Mouse (Mus musculus): ENCODE data around the gene Rp9. TPM values are rescaled to one million over a fixed set of nuclear protein-coding genes. Genes with fewer than 3 reads are reported as not detected.

Gene Rp9
- 10 to 100 TPM; 41.0 to 44.1 TPM for total RNA-seq (2021)

DNA sequence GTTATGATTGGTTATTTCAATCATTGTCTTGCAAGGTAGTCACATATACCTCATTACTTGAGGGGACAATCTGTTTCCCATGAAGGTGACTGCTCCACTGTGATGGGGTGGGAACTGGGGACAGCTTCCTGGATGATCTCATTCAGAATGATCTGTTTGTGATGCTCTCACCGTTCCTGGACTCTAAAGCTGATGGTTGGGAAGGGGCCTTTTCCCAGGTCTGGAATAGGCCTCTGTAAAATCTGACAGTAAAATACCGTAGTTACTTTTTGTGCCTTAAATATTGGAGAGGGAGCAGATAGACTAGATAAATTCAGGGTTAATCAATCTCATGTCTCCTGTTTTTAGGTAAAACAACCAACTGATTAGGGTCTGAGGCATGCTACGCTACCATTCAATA, at the start of gene Rp9:
TSS of gene Rp9 (minus strand) at position 101 of the 400 bp plus-strand sequence.
- intact Hi-C loops (cut with DNase I), result no loop called here
- no peak for DNase-seq (ENCODE audit: extremely low spot score in 1 of 2, low spot score in 2 of 2)

DNA sequence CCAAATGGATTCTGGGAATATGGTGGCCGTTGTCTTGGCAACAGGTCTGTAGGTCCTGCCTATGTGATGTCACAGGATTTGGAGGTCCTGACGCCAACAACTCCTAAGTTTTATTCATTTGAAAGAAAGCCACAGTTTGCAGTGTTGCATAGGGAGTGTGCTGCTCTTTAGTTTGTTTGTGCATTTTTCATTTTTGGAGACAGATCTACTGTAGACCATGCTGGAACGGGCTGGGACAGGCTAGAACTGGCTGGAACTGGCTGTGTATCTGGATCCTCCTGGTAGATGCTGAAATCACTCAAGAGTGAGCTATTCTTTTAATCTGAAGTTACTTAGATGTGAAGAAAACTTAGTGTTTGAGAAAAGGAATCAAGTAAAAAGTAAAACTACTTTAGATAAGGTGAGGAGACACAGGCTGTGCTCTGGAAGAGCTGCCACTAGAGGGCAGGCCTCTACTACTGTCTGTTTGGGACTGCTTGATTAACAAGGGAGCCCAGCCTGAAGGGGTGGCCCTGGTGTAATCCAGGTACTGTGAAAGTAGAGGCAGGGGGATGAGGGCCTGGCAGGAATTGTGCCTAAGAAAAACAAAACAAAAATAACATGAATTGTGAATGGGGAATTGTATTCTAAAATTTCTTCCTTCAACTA, 49.0 kb upstream of the Rp9 start:
- intact Hi-C loops (cut with DNase I), result no loop called here
- peak in 1 of 2 experiments; percentile 63 for DNase-seq (ENCODE audit: extremely low spot score in 1 of 2, low spot score in 2 of 2)

DNA sequence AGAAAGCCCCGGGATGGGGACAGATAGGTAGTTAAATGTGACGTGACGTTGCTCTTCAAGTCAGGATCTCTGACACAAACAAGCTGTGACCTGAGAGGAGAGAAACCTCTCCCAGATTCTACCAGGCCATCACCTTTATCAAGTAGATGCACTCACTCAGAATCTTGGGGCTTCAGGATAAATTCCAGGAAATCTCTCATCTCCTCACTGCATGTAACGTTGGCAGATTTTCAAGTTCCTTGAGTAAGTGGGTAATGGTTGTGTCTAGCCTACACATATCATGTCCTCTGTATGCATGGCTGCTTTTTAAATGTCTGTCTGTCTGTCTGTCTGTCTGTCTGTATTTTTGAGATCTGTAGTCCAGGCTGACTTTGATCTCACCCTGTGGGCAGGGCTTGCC, 45.5 kb upstream of the Rp9 start:
- DNase-seq (ENCODE audit: extremely low spot score in 1 of 2, low spot score in 2 of 2), result no peak
- intact Hi-C loops (cut with DNase I), result no loop called here

DNA sequence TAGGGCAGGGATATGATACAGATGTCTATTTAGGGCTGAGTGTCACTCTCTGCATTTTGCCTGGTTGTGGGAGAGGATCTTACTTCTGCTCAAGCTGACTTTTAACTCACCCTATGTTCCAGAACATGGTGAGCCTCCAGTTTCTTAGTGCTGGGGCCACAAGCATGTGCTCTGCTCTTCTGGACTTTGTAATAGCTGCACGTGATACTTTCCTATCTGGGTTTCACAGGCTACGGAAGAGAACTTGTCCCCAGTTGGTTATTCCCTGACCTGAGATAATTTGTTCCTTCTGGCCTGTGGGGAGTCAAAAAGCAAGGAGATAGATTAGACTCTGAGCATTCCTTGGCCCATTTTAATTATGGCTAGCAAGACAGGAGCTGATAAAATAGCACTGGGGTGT, 36.0 kb upstream of the Rp9 start:
- intact Hi-C loops (cut with DNase I), result no loop called here
- no peak for DNase-seq (ENCODE audit: extremely low spot score in 1 of 2, low spot score in 2 of 2)

DNA sequence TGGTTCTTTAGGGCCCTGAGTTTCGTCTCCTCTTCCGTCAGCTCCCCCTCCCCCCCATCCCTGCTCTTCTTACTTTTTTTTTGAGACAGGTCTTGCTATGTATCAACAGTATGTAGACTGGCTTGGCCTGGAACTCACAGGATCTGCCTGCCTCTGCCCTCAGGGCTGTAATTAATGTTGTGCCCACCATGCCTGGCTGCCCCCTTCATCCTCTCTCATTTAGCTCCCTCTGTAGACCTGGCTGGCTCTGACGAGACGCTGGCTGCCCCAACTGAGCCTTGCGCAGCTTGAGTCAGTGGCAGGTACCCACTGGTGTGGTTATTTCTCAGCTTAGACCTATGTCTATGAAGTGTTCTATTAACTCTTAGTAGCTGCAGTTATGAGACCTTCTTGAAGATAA, 34.0 kb upstream of the Rp9 start:
- intact Hi-C loops (cut with DNase I), result no loop called here
- no peak for DNase-seq (ENCODE audit: extremely low spot score in 1 of 2, low spot score in 2 of 2)

DNA sequence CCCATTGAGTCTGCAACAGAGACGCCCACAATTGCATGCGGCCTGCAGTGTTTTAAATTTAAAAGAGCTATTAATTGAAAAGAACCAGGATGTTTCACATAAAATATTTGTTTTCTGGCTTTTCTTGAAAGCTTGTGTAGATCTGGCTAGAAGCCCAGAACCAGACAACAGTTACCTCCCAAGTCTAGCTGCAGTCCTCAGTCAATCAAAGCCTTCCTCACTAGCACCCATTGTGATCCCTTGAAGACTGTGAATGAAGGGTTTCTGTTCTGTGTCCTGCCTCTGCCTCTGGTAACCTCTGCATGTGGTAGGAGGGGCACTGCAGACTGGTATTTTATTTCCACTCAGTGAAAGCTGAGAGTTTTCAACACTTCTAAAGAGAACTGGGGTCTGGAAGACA, 33.4 kb upstream of the Rp9 start:
- no peak for DNase-seq (ENCODE audit: extremely low spot score in 1 of 2, low spot score in 2 of 2)
- intact Hi-C loops (cut with DNase I), result no loop called here

DNA sequence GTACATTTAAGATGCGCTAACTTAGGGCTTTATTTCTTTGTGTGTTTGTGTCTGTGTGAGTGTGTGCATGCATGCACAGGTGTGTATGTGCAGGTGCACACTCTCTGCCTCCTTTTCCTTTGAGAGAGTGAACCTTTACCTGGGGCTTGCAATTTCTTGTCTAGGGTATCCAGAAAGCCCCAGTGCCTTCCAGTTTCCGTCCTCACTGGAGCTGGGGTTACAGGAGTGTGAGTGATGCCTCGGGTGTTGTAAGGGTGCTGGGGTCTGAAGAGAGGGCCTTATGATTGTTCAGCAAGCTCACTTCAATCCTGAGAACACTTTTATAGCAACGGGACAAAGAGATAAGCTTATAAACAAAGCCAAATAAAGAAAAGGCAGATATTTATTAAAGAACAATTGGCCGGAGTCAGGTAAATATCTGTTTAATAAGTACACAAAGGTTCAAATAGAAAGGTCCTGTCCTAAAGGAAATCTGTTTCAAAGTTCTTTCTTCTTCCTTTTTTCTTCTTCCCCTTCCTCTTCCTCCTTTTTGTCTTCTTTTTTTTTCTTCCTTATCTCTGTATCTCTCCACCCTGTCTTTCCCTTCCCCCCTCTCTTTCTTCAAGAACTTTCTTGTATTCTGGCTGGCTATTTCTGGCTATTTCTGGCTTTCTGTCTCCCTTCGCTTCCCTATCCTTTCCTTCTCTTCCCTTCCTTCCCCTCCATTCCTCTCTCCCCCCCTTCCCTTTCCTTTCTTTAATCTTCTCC, 27.7 kb upstream of the Rp9 start:
- DNase-seq (ENCODE audit: extremely low spot score in 1 of 2, low spot score in 2 of 2), result no peak
- intact Hi-C loops (cut with DNase I), result no loop called here

DNA sequence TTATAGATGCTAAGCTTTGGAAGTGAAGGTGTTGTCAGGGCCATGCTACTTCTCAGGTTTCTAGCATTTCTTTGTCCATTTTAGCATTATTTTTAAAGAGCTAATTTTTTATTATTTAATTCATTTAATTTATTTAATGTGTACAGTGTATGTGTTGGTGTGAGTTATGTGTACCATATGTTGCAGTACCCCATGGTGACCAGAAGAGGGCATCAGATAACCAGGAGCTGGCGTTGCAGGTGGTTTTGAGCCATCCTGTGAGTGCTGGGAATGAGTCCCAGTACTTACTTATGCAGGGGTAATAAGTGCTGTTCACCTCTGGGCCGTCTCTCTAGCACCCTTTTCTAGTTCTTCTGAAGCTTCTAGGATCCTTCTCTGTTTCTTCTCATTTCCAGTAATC, 25.6 kb upstream of the Rp9 start:
- DNase-seq (ENCODE audit: extremely low spot score in 1 of 2, low spot score in 2 of 2), result no peak
- intact Hi-C loops (cut with DNase I), result no loop called here

DNA sequence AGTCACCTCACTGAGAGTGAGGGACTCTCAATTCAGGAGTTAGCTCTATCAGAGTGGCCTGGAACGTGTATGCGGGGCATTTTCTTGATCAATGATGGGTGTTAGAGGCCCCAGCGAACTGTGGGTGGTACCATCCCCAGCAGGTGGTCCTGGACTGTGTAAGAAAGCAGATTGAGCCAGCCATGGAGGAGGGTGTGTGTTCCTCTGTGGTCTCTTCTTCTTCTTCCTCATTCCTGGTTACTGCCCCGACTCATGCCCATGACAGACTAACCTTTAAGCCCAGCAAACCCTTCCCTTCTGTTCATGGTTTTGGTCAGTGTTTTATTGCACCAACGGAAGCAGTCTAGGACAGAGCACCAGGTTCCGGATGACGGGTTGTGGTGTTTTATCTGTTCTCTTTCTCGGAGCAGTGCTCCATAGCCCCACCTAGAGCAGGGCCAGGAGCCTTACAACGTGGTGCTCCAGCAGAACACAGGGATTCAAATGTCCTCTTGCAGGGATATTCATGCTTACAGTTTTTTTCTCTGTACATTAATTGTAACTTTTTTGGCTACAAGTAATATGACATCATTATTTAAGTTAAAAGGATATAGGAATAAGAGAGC, 24.8 kb upstream of the Rp9 start:
- intact Hi-C loops (cut with DNase I), result no loop called here

DNA sequence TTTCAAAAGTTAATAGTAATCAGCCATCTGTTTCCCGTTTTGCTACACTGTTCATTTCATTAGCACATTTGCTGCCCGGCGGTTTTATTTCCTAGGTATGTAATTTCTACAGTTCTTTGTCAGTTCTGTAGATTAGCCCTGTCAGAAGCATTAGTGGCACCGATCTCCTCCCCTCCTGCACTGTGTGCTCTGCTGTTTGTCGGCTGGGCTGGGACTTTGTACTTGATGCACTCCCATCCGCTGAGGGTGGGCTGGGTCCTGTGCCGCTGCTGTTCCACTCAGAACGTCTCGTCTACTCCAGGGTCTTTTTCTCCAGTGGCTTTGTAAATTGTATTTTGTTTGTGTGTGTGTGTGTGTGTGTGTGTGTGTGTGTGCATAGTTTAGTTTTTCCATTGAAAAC, 19.4 kb upstream of the Rp9 start:
- DNase-seq (ENCODE audit: extremely low spot score in 1 of 2, low spot score in 2 of 2), result no peak
- intact Hi-C loops (cut with DNase I), result no loop called here

More for the DNA sequence above, 24.8 kb upstream of the Rp9 start:
- no peak for DNase-seq (ENCODE audit: extremely low spot score in 1 of 2, low spot score in 2 of 2)

DNA sequence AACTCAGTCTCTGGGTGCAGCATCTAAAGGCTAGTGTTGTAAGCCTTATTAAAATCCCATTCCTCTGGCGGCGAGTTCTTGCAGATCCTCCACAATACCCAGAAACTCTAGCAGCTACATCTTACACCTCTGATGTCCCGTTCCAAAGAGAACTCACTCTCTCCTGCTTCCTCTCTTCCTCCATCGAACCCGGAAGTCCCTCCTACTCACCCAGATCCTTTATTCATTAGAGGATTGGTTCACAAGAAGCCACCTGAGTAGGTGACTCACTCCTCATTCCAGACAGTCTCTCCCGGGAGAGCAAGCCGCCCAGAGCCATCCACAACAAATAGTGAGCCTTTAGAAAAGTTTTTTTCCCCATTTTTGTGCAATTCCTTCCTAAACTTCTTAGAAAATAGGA, 16.7 kb upstream of the Rp9 start:
- no peak for DNase-seq (ENCODE audit: extremely low spot score in 1 of 2, low spot score in 2 of 2)
- intact Hi-C loops (cut with DNase I), result no loop called here

DNA sequence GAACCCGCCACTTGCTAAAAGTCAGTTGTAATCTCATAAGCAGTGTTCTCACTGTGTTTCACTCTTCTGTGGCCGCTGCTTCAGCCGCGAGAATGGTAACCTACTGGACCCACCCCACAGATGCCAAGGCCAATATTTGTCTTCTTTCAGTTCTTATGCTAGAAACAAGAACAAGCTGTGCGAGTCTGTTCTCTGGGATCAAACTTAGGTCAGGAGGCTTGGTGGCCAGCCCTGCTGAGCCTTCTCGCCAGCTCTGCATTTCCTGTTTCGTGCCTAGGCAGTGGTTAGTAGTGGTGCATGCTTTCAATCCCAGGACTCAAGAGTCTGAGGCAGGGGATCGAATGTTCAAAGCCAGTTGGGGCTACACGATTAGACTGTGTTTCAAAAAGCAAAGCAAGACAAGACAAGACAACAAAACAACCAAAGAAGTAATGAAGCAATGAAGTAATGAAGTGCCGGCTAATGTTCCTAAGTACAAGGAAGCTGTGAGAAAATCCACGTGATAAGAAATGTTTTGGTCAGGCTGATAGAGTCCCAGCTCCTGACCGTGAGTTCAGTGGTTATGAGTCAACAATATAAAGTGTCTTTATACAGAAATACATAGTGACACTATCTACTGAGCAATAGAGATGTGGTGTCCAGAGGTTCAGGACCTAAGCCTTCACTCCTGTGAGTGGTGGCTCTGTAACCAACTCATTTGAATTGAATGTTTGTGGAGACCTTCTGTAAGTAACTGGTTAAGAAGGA, 15.2 kb upstream of the Rp9 start:
- intact Hi-C loops (cut with DNase I), result no loop called here
- no peak for DNase-seq (ENCODE audit: extremely low spot score in 1 of 2, low spot score in 2 of 2)

DNA sequence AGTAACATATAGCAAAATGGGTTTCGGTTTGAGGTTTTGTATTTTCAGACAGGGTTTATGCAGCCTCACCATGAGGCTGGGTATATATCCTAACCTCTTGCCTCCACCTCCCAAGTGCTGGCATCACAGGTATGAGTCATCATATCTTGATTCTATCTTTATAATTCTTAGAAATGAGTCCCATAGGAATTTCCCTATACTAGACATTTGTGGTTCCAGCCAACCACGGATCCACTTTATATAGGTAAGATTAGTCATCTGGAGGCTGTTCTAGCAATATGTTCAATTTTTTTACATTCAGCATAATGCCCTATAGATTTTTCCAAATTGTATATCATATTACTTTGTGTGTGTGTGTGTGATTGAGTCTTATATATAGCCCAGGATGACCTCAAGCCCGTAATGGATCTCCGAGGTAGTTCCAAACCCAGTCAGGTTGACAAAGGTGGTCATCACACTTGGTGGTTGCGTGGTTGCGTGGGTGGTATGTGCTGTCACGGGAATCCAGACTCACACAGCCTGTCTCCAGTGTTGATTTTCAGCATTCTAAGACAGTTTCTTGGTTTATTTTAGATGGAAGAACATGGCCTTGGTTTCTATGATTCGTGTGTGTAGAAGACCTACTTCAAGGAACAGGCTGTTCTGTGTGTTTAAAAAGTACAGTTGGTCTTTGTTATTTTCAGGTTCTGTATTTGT, 14.5 kb upstream of the Rp9 start:
- no peak for DNase-seq (ENCODE audit: extremely low spot score in 1 of 2, low spot score in 2 of 2)
- intact Hi-C loops (cut with DNase I), result no loop called here

DNA sequence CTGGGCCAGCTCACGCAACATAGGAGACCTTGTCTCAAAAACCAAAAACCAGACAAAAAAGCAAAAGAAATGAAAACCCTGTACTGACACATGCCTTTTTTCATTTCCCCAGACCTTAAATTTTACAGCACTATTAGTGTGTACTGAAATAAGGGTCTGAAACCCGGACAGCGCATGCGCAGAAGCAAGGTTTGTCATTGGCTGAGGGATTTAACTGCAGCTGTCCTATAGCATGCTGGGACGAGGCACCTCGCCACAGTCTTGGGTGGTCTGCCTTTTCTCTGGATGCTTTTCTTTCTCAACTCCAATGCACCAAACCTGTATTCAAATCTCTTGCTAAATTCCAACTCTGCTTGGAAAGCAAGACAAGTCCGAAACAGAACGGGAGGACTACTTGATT, 9.4 kb upstream of the Rp9 start:
- DNase-seq (ENCODE audit: extremely low spot score in 1 of 2, low spot score in 2 of 2), result no peak
- intact Hi-C loops (cut with DNase I), result no loop called here

DNA sequence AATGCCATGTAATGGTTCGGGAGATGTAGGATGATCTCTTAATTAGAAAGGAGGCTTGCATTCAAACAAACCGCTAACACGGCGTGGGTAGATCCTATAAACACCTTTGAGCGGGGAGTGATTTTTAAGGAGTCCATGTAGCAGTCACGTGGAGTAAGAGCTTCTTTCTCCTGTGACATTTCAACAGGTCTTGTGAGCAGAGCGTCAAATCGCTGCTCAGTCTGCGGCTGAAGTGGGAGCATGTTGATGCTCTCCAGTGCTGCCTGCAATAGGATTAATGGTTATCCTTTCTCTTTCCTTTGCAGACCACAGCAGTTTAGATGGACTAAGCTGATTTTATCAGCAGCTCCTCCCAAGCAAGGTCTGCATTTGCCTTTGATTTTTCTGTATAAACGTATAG, 6.7 kb upstream of the Rp9 start:
- no peak for DNase-seq (ENCODE audit: extremely low spot score in 1 of 2, low spot score in 2 of 2)
- intact Hi-C loops (cut with DNase I), result no loop called here

DNA sequence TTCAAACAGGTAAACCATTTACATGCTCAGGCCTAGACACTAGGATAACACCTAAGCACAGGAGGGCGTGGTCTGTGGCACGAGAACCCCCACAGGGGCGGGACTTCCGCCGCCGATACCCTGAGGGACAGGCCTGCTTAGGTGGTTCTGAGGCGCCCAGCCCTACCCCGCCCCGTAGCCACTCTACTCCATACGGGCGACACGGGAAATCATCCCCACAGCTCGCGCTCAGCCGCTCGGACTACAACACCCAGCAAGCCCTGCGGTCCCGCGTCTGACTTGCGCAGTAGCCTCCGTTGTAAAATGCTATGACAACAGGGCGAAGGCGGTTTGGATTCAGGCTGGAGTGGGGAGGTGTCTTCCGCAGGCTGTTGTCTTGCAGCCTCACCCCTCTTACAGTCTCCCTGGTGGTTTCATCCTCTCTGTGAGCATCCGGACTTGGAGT, 5.9 kb upstream of the Rp9 start, which contains the start of gene Bbs9:
TSS of gene Bbs9 (plus strand) at position 292 of the 445 bp plus-strand sequence.
- DNase-seq (ENCODE audit: extremely low spot score in 1 of 2, low spot score in 2 of 2), result peak; percentile 92 to 95
- intact Hi-C loops (cut with DNase I), result no loop called here

DNA sequence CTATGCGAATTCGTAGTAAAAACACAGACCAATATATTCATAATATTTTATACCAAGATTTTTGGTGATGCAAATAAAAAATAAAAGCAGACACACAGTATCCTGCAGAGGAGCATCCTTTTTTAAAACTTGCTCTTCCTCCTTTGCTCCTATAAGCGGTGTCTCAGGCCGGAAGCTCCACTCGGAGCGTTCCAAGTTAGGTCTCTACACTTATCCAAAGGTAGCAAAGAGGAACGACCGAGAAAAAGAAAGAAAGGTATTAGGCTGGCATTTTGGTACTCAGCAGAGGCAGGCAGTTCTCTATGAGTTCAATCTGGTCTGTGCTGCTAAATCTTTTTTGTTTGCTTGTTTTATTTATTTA, 664 bp downstream of the Rp9 start:
- DNase-seq (ENCODE audit: extremely low spot score in 1 of 2, low spot score in 2 of 2), result no peak
- intact Hi-C loops (cut with DNase I), result no loop called here

DNA sequence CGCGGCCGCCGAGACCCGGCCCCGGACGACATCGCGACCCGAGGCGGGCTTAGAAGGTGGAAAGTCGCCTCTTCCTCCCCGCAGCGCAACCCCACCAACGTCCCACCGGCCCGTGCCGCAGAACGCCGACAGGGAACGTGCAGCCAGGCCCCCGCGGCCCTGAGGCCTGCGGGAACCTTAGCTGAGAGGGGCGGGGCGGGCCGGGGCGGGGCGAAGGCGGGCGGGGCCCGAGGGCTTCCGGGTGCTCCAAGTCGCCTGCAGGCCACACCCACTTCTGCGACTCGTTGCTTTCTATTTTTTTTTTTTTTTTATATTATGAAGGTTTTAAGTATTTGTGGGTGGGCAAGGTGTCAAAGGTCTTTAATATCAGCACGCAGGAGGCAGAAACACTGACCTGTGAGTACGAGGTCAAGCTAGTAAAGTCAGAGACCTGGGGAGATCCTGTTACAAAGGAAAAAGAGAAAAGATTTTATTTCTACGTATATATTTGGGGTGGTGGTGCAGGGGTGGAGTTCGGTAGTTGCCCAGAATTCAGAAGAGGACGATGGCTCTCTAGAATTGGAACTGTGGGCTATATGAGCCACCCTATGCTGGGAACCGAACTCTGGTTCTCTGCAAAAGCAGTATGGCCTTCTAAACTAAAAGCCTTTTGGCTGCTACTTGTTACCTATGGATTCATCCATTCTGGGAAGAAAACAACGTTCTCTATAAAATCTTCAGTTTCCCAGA, 1.2 kb downstream of the Rp9 start:
- intact Hi-C loops (cut with DNase I), result no loop called here
- peak in 1 of 2 experiments; percentile 81 for DNase-seq (ENCODE audit: extremely low spot score in 1 of 2, low spot score in 2 of 2)
